Mouse (Mus musculus) B cell, adult 62 days (primary cell): ENCODE measurements around the gene B4galt2. TPM values are rescaled to one million over a fixed set of nuclear protein-coding genes. Genes with fewer than 3 reads are reported as not detected.

Experiments used
- total RNA-seq: library from RNA; stranded (reverse); gene quantifications from 4 replicates; pipeline ENCODE4 v1.2.4, GENCODE M21; 2023

B4galt2 gene
- 0.82 to 2.5 TPM (median 1.0 TPM) in 3 of 4 replicates, not detected in the other for total RNA-seq

DNA sequence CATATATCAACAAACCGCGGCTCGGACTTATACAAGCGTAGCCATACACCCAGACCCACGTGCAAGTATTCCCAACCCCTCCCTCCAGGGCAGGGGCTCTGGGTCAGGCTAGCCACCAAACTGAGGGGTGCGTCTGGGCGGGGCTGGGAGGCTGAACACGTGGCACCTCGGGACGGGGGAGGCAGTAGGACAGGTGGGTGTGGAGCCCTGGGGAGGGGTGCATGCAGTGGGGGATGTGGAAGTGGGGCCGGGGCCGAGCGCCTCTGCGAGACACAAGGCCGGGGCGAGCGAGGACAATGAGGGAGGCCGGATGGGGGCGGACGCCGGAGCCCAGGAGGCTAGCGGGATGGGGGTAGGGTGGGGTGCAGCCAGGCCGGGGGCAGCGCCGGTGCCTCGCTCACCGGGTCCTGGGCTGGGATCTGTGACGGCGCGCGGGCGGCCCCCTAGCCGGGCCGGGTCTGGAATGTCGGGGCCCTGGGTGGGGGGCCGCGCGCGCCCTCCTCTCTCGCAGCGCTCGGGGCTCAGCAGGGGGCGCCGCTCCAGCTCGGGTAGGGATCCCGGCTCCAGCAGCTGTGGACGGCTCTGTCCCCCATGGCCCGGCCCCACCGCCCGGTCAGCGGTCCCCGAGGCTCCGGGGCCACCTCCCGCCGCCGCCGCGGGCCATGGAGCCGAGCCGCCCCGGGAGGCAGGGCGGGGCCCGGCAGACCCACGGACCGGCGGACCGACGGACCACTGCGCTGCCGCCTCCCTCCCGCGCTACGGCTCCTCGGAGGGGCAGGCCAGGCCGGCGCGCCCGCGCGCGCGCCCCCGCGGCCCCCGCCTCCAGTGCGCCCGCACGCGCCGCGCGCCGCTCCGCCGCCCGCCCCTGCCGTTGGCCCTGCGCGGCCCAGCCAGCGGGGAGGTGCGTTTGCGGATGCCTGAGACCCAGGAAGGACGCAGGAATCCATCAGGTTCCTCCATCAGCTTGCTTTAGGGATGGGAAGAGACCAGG lies at the start of gene B4galt2:
Gene B4galt2 (minus strand): TSS at position 787 of the 991 bp plus-strand sequence.

DNA sequence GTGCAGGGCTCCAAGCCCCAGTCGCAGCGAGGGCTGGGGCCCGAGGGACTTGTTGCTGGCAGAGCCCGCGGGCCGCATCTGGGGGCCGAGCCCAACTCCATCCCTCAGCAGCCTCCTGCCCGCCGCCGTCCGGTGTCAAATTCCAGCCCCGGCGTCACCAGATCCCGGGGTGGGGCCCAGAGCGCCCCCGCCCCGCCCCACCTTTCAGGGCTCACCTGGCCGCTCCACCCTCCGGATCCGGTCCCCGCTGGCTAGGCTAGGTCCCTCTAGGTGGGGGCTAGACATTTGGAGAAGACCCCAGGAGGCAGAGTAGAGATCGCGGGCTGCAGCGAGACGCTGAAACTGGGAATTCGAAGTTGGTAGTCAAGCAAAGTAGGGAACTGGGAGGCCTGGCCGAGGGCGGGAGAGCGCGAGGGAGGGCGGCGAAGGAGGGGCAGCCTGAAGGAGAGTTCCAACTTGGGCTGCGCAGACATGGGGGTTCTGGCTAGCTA lies 46.1 kb upstream of the B4galt2 start, which contains the start of gene Artn:
Gene Artn (minus strand): TSS at position 373 of the 491 bp plus-strand sequence.

DNA sequence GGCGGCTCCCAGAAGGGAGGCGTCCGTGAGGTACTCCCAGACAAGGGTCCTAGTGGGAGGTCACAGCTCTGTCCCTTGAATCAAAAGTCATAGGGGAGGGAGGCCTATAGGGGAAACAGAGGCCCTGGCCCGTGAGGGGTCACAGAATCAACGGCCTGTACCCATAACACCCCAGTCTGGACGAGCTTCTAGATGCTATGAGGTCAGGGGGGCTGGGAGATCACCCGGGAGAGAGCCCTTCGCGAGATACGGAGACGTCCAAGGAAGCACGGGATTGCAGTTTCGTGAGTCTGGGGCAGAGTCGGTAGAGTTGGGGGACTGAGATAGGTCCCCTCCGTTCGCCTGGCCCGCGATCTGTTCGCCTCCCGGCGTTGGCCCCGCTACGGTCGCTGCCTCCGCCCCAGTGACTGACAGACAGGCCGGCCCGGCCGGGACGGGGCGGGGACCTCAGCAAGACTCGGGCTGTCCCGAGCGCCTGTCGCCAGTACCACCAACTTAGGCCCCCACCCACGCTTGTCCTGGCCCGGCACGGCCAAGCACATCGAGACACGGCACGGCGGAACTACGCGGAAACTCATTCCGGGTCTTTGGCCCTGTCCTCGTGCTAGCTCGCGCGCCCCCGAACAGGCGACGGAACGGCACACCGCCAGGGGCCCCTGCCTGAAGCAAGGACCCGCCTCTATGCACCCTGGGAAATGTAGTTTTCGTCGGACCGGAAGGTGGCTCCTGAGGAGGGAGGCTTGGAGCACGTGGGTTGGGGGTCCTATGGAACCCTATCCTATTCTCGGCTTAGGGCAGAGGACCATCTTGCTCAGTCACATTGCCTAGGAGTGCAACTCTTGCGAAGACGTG lies 31.5 kb upstream of the B4galt2 start, which contains the start of gene Ipo13:
Gene Ipo13 (minus strand): TSS at position 409 of the 852 bp plus-strand sequence.

DNA sequence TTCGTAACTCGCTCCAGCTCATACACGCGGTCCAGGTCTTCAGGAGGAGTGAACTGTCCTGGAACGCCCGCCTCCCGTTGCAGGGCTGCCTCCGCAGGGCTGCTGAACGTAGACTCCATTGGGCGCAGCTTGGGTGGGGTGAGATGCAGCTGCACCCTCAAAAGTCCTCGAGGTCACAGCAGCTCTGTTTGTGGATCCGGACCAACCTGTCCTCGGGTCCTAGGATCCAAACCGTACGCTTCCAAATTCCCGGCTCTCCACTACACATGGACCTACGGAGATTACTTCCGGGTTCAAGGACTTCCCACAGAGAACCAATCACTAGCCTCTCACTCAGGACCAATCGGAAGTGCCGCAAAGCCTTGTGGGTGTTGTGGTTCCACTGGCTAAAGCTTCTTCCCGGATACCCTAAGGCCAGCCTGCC lies 8.5 kb upstream of the B4galt2 start, which contains the start of gene Dph2:
Gene Dph2 (minus strand): TSS at position 295 of the 424 bp plus-strand sequence.

DNA sequence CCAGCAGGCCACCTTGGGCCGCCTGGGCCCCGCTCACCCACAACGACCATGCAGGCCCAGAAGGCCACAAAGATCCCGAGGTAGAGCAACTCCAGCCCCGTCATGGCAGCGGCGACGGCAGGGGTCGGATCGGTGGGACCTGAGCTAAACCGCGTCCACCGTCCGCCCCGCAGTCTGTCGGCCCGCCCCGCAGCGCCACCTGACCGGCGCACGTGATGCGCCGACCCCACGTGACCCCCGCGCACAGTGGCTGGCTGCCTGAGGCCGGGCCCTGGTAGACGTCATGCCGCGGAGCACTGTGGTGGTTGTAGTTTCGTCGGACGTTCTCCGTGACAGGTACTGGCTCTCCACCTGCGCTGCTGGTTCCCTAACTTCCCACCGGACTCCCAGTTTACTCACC lies 3.8 kb upstream of the B4galt2 start, which contains the start of gene Atp6v0b:
Gene Atp6v0b (minus strand): TSS at position 201 of the 400 bp plus-strand sequence.

DNA sequence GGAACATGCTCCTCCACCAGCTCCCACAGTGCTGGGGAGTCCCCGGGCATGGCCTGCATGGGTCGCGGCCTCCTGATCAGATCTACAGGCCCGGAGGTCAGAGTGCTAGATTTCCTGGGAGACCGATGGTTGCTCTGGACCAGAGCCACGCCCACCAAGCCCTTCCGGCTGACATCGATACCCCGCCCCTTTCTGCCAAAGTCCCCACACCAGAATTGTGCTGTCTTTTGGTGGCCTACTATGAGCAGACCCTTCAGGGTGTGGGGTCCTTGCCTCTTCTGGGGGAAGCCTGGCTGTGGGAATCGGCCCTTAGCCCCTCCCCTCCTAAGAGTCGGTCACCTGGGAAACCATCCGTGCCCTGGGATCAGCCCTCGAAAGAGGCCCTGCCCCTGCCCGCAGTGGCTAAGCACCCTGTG lies 10.8 kb downstream of the B4galt2 start, which contains the start of gene Ccdc24:
Gene Ccdc24 (minus strand): TSS at position 87 of the 416 bp plus-strand sequence.

DNA sequence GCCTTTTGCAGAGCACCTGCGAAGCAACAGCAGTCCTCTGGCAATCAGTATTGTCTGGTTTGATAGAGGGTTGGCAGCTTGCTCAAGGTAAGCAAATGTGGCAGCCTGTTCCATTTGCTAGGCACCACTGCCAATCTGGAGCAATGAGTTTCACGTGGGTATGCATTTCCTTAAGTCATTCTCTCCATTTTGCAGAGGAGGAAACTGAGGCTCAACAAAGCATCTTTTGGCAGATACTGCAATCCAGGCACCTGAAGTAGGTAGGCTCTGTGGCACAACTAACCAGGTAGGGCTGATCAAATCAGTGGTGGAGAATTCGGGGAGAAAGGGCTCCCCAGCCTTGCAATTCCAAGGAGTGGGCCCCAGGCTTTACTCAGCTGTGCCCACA lies 48.8 kb downstream of the B4galt2 start, which contains the start of gene Slc6a9:
Gene Slc6a9 (plus strand): TSS at position 50 of the 388 bp plus-strand sequence.

Other genes with a start within 250 kb of the B4galt2 start
- gene Dmap1, start 201.2 kb downstream of the B4galt2 start, total RNA-seq = 26.2 to 32.5 TPM (median 30.3 TPM) in 4 replicates
- not detected in 4 replicates for gene Gm12845, start 159.1 kb downstream of the B4galt2 start, total RNA-seq
- not detected in 4 replicates for gene Klf17, start 117.8 kb downstream of the B4galt2 start, total RNA-seq
- 0.29 to 0.38 TPM in 2 of 4 replicates, not detected in the others for gene Slc6a9, start 49.0 kb downstream of the B4galt2 start, total RNA-seq
- gene Ccdc24, start 10.9 kb downstream of the B4galt2 start, total RNA-seq = not detected in 4 replicates
- 234 to 261 TPM (median 254 TPM) in 4 replicates for gene Atp6v0b, start 3.8 kb upstream of the B4galt2 start, total RNA-seq
- gene Dph2, start 8.5 kb upstream of the B4galt2 start, total RNA-seq = 11.5 to 17.1 TPM (median 15.1 TPM) in 4 replicates
- 48.5 to 63.6 TPM (median 56.5 TPM) in 4 replicates for gene Ipo13, start 31.5 kb upstream of the B4galt2 start, total RNA-seq
- 0.27 to 0.60 TPM (median 0.33 TPM) in 4 replicates for gene Artn, start 46.3 kb upstream of the B4galt2 start, total RNA-seq